Mouse (Mus musculus) intestine, embryonic 14.5 days (tissue): ENCODE results near the gene Sprr2d. TPM values are rescaled to one million over a fixed set of nuclear protein-coding genes. Genes with fewer than 3 reads are reported as not detected.

Experiments
- ATAC-seq: fragments of 200-750 bp; cut with Nextera tagmentation; replicated peaks from 2 replicates; pipeline ENCODE4 v1.8.0; 2017; ENCODE audit warnings: low read depth, moderate number of reproducible peaks, moderate TSS enrichment, moderate library complexity; ENCODE audit not compliant: low FRiP score, low TSS enrichment
- DNase-seq: peaks from one replicate; pipeline ENCODE4 v3.0.0-alpha.2; 2018; ENCODE audit warnings: low spot score
- H3K27ac ChIP-seq: fragments of 300-500 bp; sonication (generic); 2 replicates; pipeline ENCODE4 v1.5.1; 2014; ENCODE audit warnings: low read depth, mild to moderate bottlenecking, control low read depth
- H3K27me3 ChIP-seq: fragments of 300-500 bp; sonication (generic); replicated peaks from 2 replicates; pipeline ENCODE4 v1.6.1; 2014; ENCODE audit warnings: low read length, control low read depth; ENCODE audit not compliant: control insufficient read depth, insufficient read depth
- H3K36me3 ChIP-seq: fragments of 300-500 bp; sonication (generic); 2 replicates; pipeline ENCODE4 v1.6.1; 2014; ENCODE audit warnings: low read length, control low read depth; ENCODE audit not compliant: control insufficient read depth, insufficient read depth
- H3K4me1 ChIP-seq: fragments of 300-500 bp; sonication (generic); replicated peaks from 2 replicates; pipeline ENCODE4 v1.6.1; 2014; ENCODE audit warnings: low read length, control low read depth, mixed read lengths; ENCODE audit not compliant: control insufficient read depth, insufficient read depth
- H3K4me2 ChIP-seq: fragments of 300-500 bp; sonication (generic); 2 replicates; pipeline ENCODE4 v1.6.1; 2014; ENCODE audit warnings: low read length
- H3K4me3 ChIP-seq: fragments of 300-500 bp; sonication (generic); 2 replicates; pipeline ENCODE4 v1.5.1; 2014; ENCODE audit warnings: low read depth, low read length, control low read depth, mixed read lengths
- H3K9ac ChIP-seq: fragments of 300-500 bp; sonication (generic); 2 replicates; pipeline ENCODE4 v1.6.1; 2014; ENCODE audit warnings: mild to moderate bottlenecking, low read length
- H3K9me3 ChIP-seq: fragments of 300-500 bp; sonication (generic); 2 replicates; pipeline ENCODE4 v1.6.1; 2016; ENCODE audit warnings: low read length, control low read depth; ENCODE audit not compliant: control insufficient read depth
- WGBS: fragments of 180-500 bp; shearing (Covaris S2); extraction: QIAGEN DNeasy Blood & Tissue Kit; methylation state at CpG from one replicate; pipeline ENCODE4 v1.1.7; 2014; 5-methylcytosine and 5-hydroxymethylcytosine counted together
- polyA plus RNA-seq: library from polyadenylated mRNA; unstranded; fragments of >200 nt; fragmentation: Nextera tagmentation; extraction: Ambion mirVana; gene quantifications from 2 replicates; pipeline ENCODE4 v1.2.1, GENCODE M21; 2014

The Sprr2d gene
- polyA plus RNA-seq, result not detected in 2 replicates

DNA sequence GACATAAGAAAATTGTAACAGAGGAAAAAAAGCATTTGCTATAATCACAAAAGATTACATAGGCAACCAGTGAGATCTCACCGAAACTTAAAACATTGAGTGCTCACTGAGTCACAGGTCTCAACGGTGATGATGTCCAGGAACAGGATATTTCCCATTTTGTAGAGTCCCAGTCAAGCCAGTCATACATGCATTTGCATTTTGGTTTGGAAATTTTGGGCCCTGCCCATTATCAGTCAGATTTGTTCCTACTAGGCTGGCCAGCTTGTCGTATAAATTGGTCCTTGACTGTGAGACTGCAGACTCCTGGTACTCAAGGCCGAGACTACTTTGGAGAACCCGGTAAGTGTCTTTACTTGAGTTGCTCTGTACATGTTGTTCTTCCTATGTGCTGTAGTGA, at the start of gene Sprr2d:
Gene Sprr2d (plus strand): TSS at position 301 of the 400 bp plus-strand sequence.
- ATAC-seq (no peak), DNase-seq (no peak)
- Histone ChIP-seq H3K9ac (no peak within 1 kb of the TSS), H3K9me3 (no peaks in the 10 kb centered on the region), H3K4me1 (no peaks in the 10 kb centered on the region), H3K27me3 (no peaks in the 10 kb centered on the region), H3K4me2 (no peak within 1 kb of the TSS), H3K36me3 (no peaks in the 10 kb centered on the region), H3K4me3 (no peak within 1 kb of the TSS), H3K27ac (no peak within 1 kb of the TSS)
- 87% methylated on average over 5 of the region's 5 CpGs for WGBS

DNA sequence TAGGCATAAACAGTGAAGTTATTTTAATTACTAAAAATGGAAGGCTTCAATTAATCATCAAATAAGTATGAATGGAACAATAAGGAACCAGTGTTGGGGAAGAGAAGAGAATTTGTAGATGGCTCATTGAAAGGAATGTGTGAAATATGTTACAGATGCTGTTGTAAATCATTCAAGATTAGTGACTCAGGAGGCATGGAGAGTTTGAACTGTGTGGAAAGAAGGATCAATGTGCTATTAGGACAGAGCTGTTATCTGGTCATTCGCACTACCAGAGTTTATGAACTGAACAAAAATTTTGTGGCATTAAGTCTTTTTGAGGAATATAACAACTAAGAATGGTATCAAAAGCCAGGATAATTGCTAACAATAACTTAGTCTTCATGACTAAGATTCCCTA, 31.5 kb upstream of the Sprr2d start:
- no peaks in the 10 kb centered on the region for H3K36me3 ChIP-seq
- no peak overlapping the region for H3K27ac ChIP-seq
- no peaks in the 10 kb centered on the region for H3K4me1 ChIP-seq
- no peaks in the 10 kb centered on the region for H3K9me3 ChIP-seq
- H3K4me2 ChIP-seq, result no peak overlapping the region
- 59% methylated on average over 1 of the region's 1 CpGs for WGBS
- DNase-seq (no peak), ATAC-seq (no peak)
- no peak overlapping the region for H3K4me3 ChIP-seq
- no peak overlapping the region for H3K9ac ChIP-seq
- H3K27me3 ChIP-seq, result no peaks in the 10 kb centered on the region

DNA sequence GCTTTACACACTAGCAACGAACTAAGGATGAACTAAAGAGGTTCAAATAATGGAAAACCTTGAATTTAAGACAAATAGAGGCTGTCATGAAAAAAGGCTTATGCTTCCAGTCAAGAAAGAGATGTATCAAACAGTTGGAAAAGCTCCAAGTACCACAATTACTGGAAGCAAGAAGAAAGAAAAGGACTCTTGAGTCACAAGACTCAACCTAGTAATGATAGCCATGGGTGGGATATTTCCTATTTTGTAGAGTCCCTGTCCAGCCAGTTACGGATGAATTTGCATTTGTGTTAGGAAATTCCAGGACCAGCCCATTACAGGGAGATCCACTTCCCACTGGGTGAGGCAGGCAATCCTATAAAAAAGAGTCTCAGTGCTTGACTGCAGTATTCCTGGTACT, 22.6 kb upstream of the Sprr2d start, which contains the start of gene Sprr2b:
Gene Sprr2b (plus strand): TSS at position 301 of the 400 bp plus-strand sequence.
- Histone ChIP-seq H3K9ac (no peak within 1 kb of the TSS), H3K4me2 (no peak within 1 kb of the TSS), H3K27ac (no peak within 1 kb of the TSS), H3K4me3 (no peak within 1 kb of the TSS), H3K4me1 (no peaks in the 10 kb centered on the region), H3K36me3 (no peaks in the 10 kb centered on the region), H3K9me3 (no peaks in the 10 kb centered on the region), H3K27me3 (no peaks in the 10 kb centered on the region)
- WGBS, result 82% methylated on average over 2 of the region's 2 CpGs
- no peak for ATAC-seq
- DNase-seq, result no peak

DNA sequence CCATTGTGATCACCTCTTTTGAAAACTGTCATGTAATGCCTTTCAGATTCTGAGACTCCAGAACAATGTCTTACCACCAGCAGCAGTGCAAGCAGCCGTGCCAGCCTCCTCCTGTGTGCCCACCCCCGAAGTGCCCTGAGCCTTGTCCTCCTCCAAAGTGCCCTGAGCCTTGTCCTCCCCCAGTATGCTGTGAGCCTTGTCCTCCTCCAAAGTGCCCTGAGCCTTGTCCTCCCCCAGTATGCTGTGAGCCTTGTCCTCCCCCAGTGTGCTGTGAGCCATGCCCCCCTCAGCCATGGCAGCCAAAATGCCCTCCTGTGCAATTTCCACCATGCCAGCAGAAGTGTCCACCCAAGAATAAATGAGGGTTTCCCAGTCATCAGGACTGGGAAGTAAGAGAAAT, 21.6 kb upstream of the Sprr2d start:
- no peak for ATAC-seq

DNA sequence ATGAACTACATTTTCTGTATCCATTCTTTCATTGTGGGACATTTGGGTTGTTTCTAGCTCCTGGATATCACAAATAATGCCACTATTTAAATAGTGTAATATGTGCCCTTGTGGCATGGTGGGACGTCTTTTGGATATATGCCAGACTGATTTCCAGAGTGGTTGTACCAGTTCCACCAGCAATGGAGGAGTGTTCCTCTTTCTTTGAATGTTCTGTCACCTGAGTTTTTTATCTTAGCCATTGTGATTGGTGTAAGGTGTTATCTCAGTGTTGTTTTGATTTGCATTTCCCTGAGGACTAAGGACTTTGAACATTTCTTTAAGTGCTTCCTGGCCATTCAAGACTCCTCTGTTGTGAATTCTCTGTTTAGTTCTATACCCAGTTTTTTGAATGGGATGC, 2.7 kb upstream of the Sprr2d start:
- no peak overlapping the region for H3K4me2 ChIP-seq
- no peak overlapping the region for H3K9ac ChIP-seq
- ATAC-seq (no peak), DNase-seq (no peak)
- no peaks in the 10 kb centered on the region for H3K27me3 ChIP-seq
- H3K4me3 ChIP-seq, result no peak overlapping the region
- no peaks in the 10 kb centered on the region for H3K4me1 ChIP-seq
- H3K9me3 ChIP-seq, result no peaks in the 10 kb centered on the region
- no peaks in the 10 kb centered on the region for H3K36me3 ChIP-seq
- no peak overlapping the region for H3K27ac ChIP-seq
- 68% methylated on average over 1 of the region's 1 CpGs for WGBS

More for the DNA sequence above, 21.6 kb upstream of the Sprr2d start:
- H3K9ac ChIP-seq, result no peak overlapping the region
- no peak overlapping the region for H3K4me2 ChIP-seq
- WGBS, result 80% methylated on average over 2 of the region's 2 CpGs
- no peak overlapping the region for H3K4me3 ChIP-seq
- no peaks in the 10 kb centered on the region for H3K4me1 ChIP-seq
- H3K27ac ChIP-seq, result no peak overlapping the region
- H3K27me3 ChIP-seq, result no peaks in the 10 kb centered on the region
- H3K9me3 ChIP-seq, result no peaks in the 10 kb centered on the region
- no peaks in the 10 kb centered on the region for H3K36me3 ChIP-seq
- DNase-seq, result no peak

DNA sequence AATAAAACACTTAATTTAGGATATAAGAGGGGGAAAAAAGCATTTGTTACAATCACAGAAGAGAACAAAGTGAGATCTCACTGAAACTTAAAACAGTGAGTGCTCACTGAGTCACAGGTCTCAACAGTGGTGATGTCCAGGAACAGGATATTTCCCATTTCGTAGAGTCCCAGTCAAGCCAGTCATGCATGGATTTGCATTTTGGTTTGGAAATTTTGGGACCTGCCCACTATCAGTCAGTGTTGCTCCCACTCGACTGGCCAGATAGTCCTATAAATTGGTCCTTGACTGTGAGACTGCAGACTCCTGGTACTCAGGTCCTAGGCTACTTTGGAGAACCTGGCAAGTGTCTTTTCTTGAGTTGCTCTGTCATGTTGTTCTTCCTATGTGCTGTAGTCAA, 12.9 kb downstream of the Sprr2d start, which contains the start of gene Sprr2e:
Gene Sprr2e (plus strand): TSS at position 301 of the 400 bp plus-strand sequence.
- H3K36me3 ChIP-seq, result no peaks in the 10 kb centered on the region
- H3K27me3 ChIP-seq, result no peaks in the 10 kb centered on the region
- H3K9ac ChIP-seq, result no peak within 1 kb of the TSS
- no peak within 1 kb of the TSS for H3K4me2 ChIP-seq
- no peak within 1 kb of the TSS for H3K27ac ChIP-seq
- DNase-seq, result no peak
- no peaks in the 10 kb centered on the region for H3K9me3 ChIP-seq
- WGBS, result 76% methylated on average over 2 of the region's 2 CpGs
- H3K4me3 ChIP-seq, result no peak within 1 kb of the TSS
- no peak for ATAC-seq
- no peaks in the 10 kb centered on the region for H3K4me1 ChIP-seq

DNA sequence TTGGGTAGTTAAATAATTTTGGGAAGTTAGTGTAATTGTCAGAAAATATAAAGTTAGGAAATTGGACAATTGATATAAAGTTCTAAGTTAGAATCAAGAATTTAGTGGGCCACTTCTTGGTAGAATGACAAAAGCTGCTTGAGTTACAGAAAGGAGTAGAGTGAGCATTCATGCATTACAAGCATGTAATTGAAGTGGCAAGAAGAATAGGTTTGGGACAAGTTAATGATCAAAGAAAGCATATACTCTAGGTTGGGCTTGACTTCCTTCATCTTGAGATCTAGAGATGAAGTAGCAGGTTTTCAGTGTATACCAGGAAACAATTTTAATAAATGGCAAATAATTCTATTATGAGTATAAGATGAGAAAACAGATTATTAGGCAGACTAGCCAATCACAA, 22.7 kb downstream of the Sprr2d start:
- Histone ChIP-seq H3K4me1 (no peaks in the 10 kb centered on the region), H3K36me3 (no peaks in the 10 kb centered on the region), H3K4me3 (no peak overlapping the region), H3K27me3 (no peaks in the 10 kb centered on the region), H3K9ac (no peak overlapping the region), H3K4me2 (no peak overlapping the region), H3K9me3 (no peaks in the 10 kb centered on the region), H3K27ac (no peak overlapping the region)
- no peak for ATAC-seq
- no peak for DNase-seq

DNA sequence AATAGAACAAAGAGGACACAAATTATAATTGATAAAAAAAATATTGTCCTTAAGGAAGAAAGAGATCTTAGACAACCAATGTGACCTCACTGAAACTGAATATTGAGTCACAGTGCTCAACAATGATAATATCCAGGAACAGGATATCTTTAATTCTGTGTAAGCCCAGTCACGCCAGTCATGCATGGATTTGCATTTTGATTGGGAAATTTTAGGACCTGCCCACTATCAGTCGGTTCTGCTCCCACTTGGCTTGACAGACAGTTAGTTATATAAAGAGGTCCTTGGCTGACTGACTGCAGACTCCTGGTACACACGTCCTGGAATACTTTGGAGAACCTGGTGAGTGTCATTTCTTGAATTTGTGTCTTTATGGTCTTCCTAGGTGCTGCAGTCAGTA, 25.9 kb downstream of the Sprr2d start, which contains the start of gene Sprr2f:
Gene Sprr2f (plus strand): TSS at position 301 of the 400 bp plus-strand sequence.
- Histone ChIP-seq H3K27me3 (no peaks in the 10 kb centered on the region), H3K27ac (no peak within 1 kb of the TSS), H3K9me3 (no peaks in the 10 kb centered on the region), H3K4me1 (no peaks in the 10 kb centered on the region), H3K9ac (no peak within 1 kb of the TSS), H3K36me3 (no peaks in the 10 kb centered on the region), H3K4me3 (no peak within 1 kb of the TSS), H3K4me2 (no peak within 1 kb of the TSS)
- 58% methylated on average over 3 of the region's 3 CpGs for WGBS
- no peak for ATAC-seq
- DNase-seq, result no peak

DNA sequence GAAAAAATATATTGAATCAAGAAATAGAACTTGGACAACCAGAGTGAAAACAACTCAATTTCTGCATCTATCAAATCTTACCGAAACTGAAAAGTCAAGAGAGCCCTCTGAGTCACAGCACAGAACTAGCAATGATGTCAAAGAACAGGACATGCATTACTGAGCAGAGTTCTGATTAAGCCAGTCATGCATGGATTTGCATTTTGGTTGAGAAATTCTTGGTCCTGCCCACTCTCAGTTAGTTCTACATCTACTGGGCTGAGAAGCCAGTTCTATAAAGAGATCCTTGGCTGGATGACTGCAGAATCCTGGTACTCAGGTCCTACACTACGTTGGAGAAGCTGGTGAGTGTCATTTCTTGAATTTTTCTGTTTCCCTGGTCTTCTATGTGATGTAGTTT, 34.7 kb downstream of the Sprr2d start:
- no peak overlapping the region for H3K9ac ChIP-seq
- ATAC-seq, result no peak
- no peak for DNase-seq

More for the DNA sequence above, 34.7 kb downstream of the Sprr2d start:
- Histone ChIP-seq H3K27ac (no peak overlapping the region), H3K36me3 (no peaks in the 10 kb centered on the region), H3K9me3 (no peaks in the 10 kb centered on the region), H3K4me2 (no peak overlapping the region), H3K4me1 (no peaks in the 10 kb centered on the region), H3K27me3 (no peaks in the 10 kb centered on the region), H3K4me3 (no peak overlapping the region)
- 89% methylated on average over 2 of the region's 2 CpGs for WGBS
